Mouse (Mus musculus) mature B cell (primary cell): ENCODE measurements around the gene Kcnq1.

Experiments used
- in situ Hi-C: fragments of 300-500 bp; cut with MboI; formaldehyde crosslinking; loops from 2 replicates; pipeline ENCODE4 v1.14.3; 2019

Gene Kcnq1

GRCm38 (mm10) chr7:143273747-143274146 lies 167.6 kb downstream of the Kcnq1 start:
- in situ Hi-C loops, result no loop called here

- in situ Hi-C loops, result no loop called here
Measured at GRCm38 (mm10) chr7:143275030-143275429, 168.9 kb downstream of the Kcnq1 start.

- in situ Hi-C loops, result no loop called here
Measured at GRCm38 (mm10) chr7:143283625-143284024, 177.5 kb downstream of the Kcnq1 start.

- in situ Hi-C loops, result no loop called here
Measured at GRCm38 (mm10) chr7:143284866-143285265, 178.7 kb downstream of the Kcnq1 start.

- in situ Hi-C loops, result no loop called here
Measured at GRCm38 (mm10) chr7:143285440-143285839, 179.3 kb downstream of the Kcnq1 start.

- in situ Hi-C loops, result no loop called here
Measured at GRCm38 (mm10) chr7:143286532-143287290, 180.5 kb downstream of the Kcnq1 start.

GRCm38 (mm10) chr7:143288135-143288534 lies 182.0 kb downstream of the Kcnq1 start:
- in situ Hi-C loops, result no loop called here

GRCm38 (mm10) chr7:143289082-143289849 lies 183.1 kb downstream of the Kcnq1 start:
- in situ Hi-C loops, result no loop called here

- in situ Hi-C loops, result no loop called here
Measured at GRCm38 (mm10) chr7:143294690-143295355, 188.7 kb downstream of the Kcnq1 start.

GRCm38 (mm10) chr7:143295356-143296000 lies 189.3 kb downstream of the Kcnq1 start:
- in situ Hi-C loops, result no loop called here

- in situ Hi-C loops, result no loop called here
Measured at GRCm38 (mm10) chr7:143296001-143296379, 189.8 kb downstream of the Kcnq1 start.

GRCm38 (mm10) chr7:143296384-143296801 lies 190.2 kb downstream of the Kcnq1 start:
- in situ Hi-C loops, result no loop called here

GRCm38 (mm10) chr7:143300037-143300436 lies 193.9 kb downstream of the Kcnq1 start:
- in situ Hi-C loops, result no loop called here

GRCm38 (mm10) chr7:143300681-143301080 lies 194.5 kb downstream of the Kcnq1 start:
- in situ Hi-C loops, result no loop called here

GRCm38 (mm10) chr7:143302156-143302555 lies 196.0 kb downstream of the Kcnq1 start:
- in situ Hi-C loops, result no loop called here

- in situ Hi-C loops, result no loop called here
Measured at GRCm38 (mm10) chr7:143302593-143303238, 196.6 kb downstream of the Kcnq1 start.

- in situ Hi-C loops, result no loop called here
Measured at GRCm38 (mm10) chr7:143303557-143303956, 197.4 kb downstream of the Kcnq1 start.

GRCm38 (mm10) chr7:143305808-143306207 lies 199.6 kb downstream of the Kcnq1 start:
- in situ Hi-C loops, result no loop called here

GRCm38 (mm10) chr7:143308001-143308400 lies 201.8 kb downstream of the Kcnq1 start:
- in situ Hi-C loops, result no loop called here

- in situ Hi-C loops, result no loop called here
Measured at GRCm38 (mm10) chr7:143310311-143310710, 204.1 kb downstream of the Kcnq1 start.

GRCm38 (mm10) chr7:143310847-143311246 lies 204.7 kb downstream of the Kcnq1 start:
- in situ Hi-C loops, result no loop called here

- in situ Hi-C loops, result no loop called here
Measured at GRCm38 (mm10) chr7:143311471-143311870, 205.3 kb downstream of the Kcnq1 start.
